Mouse (Mus musculus) lung, postnatal 0 days (tissue): Measurements from ENCODE around the gene Hist1h2ab.

Source experiments
- CTCF ChIP-seq: IDR thresholded peaks from 2 replicates; pipeline ENCODE4 v1.5.1; 2016; ENCODE audit warnings: antibody characterized with exemption, mild to moderate bottlenecking
- EP300 ChIP-seq: IDR thresholded peaks from 2 replicates; pipeline ENCODE4 v1.6.1; 2016; ENCODE audit warnings: antibody characterized with exemption, mild to moderate bottlenecking, control low read depth

- TF ChIP-seq CTCF (no peak), EP300 (no peak)
Observed at GRCm38 (mm10) chr13:23743963-23744362, 7.0 kb upstream of the Hist1h2ab start.
